24 mouse cellular contexts compared by ENCODE assay signal in the genomic region with DNA sequence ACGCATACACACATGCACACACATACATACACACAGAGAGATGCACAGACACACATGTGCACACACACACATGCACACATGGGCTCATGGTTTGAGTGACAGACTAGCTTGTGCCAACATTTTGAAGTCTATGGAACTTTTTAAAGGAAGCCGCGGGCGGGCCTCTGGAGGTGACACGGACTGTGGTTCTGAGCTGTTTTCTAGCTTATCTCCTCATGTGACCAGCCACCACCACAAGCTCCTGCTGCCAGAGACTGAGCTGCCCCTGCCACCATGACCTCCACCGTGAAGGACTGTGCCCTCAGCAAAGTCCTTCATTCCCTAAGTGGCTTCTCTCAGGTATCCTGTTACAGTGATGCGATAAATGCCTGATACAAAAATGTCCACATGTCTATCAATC.
A peak's percentile ranks its signal among the peaks of the same experiment; 100 is the strongest.
DNase-seq lines count a peak whose midpoint lies in the region; ATAC-seq and TF ChIP-seq lines count a peak whose summit lies in the region.
"Had no signal": no experiment of that assay in that cellular context is flagged by ENCODE, and none has a peak within 500 bp of the region (broad histone marks: within the 10 kb centered on the region; RNA-seq: fewer than 3 reads in every experiment).

No protein-coding gene starts in this region.

- H3K9ac ChIP-seq in heart, embryonic 12.5 days, result no peak overlapping the region
- H3K9ac ChIP-seq in CH12.LX (ENCODE audit: insufficient read depth, low read depth), result no peak overlapping the region
- no peak overlapping the region for H3K9ac ChIP-seq in heart, postnatal 0 days (replicated peaks; ENCODE audit: low read depth, low read length)
- H3K9ac ChIP-seq in forebrain, embryonic 11.5 days (ENCODE audit: low read length), result no peak overlapping the region
- H3K9ac ChIP-seq in stomach, postnatal 0 days (ENCODE audit: low read length), result no peak overlapping the region
- H3K9ac ChIP-seq: embryonic facial prominence, embryonic 13.5 days; forebrain, embryonic 13.5 days; heart, embryonic 13.5 days; hindbrain, embryonic 13.5 days had no signal

- no peaks in the 10 kb centered on the region for H3K79me2 ChIP-seq in CH12.LX (replicated peaks; ENCODE audit: control insufficient read depth, extremely low read depth, insufficient read depth, poor library complexity, severe bottlenecking)

- TF ChIP-seq EP300 in CH12.LX (IDR thresholded peaks at IDR 0.05; ENCODE audit: low read length), result no peak
- no peak for TF ChIP-seq EP300 in heart, postnatal 0 days (IDR thresholded peaks at IDR 0.05; ENCODE audit: low read depth)
- no peak for TF ChIP-seq EP300 in stomach, postnatal 0 days (optimal IDR thresholded peaks at IDR 0.05)

- no peak for TF ChIP-seq RAD21 in CH12.LX (IDR thresholded peaks at IDR 0.05; ENCODE audit: low read depth, low read length)

- no peak overlapping the region for H3K4me3 ChIP-seq in heart, embryonic 12.5 days
- peak overlapping the region in 1 of 3 experiments; percentile 50 for H3K4me3 ChIP-seq in CH12.LX (replicated peaks in 1 of 3; ENCODE audit: low read depth in 2 of 3, low read length in 2 of 3, poor library complexity in 1 of 3)
- H3K4me3 ChIP-seq in heart, postnatal 0 days (ENCODE audit: low read depth, low read length), result no peak overlapping the region
- H3K4me3 ChIP-seq in forebrain, embryonic 11.5 days (ENCODE audit: low read depth, low read length), result no peak overlapping the region
- H3K4me3 ChIP-seq in stomach, postnatal 0 days (ENCODE audit: low read depth, low read length), result no peak overlapping the region
- H3K4me3 ChIP-seq: embryonic facial prominence, embryonic 13.5 days; forebrain, embryonic 13.5 days; gastrocnemius, adult 2 months; heart, embryonic 13.5 days; hindbrain, embryonic 13.5 days had no signal

- peaks cover 15% of the 10 kb centered on the region; the same call in 1 of the 2 replicates for H3K4me1 ChIP-seq in heart, embryonic 12.5 days (replicated peaks)
- peaks cover 40 to 82% of the 10 kb centered on the region in 2 experiments for H3K4me1 ChIP-seq in CH12.LX (ENCODE audit: control insufficient read depth in 1 of 2, insufficient read depth in 2 of 2)
- H3K4me1 ChIP-seq in heart, postnatal 0 days (ENCODE audit: control insufficient read depth, insufficient read depth), result 0 out of 2 replicates have a peak, but pooled peaks cover 6% of the 10 kb centered on the region
- H3K4me1 ChIP-seq in forebrain, embryonic 11.5 days (replicated peaks; ENCODE audit: control insufficient read depth, insufficient read depth, low read length), result peaks cover 5% of the 10 kb centered on the region; the same call in 1 of the 2 replicates
- H3K4me1 ChIP-seq in stomach, postnatal 0 days (replicated peaks; ENCODE audit: control insufficient read depth, insufficient read depth), result no peaks in the 10 kb centered on the region

- 59% methylated on average over 7 of the region's 7 CpGs for WGBS in heart, embryonic 12.5 days
- 41% methylated on average over 7 of the region's 7 CpGs for WGBS in heart, postnatal 0 days
- WGBS in forebrain, embryonic 11.5 days, result 97% methylated on average over 7 of the region's 7 CpGs
- 78% methylated on average over 7 of the region's 7 CpGs for WGBS in stomach, postnatal 0 days

- TF ChIP-seq CTCF in CH12.LX (conservative IDR thresholded peaks at IDR 0.05 in 1 of 2, IDR thresholded peaks at IDR 0.05 in 1 of 2; ENCODE audit: low read depth in 2 of 2, low read length in 2 of 2), result no peak
- TF ChIP-seq CTCF in heart, postnatal 0 days (IDR thresholded peaks at IDR 0.05; ENCODE audit: low read depth), result no peak
- TF ChIP-seq CTCF in stomach, postnatal 0 days (IDR thresholded peaks at IDR 0.05; ENCODE audit: low read depth), result no peak

- TF ChIP-seq POLR2A in CH12.LX (IDR thresholded peaks at IDR 0.05; ENCODE audit: low read depth, low read length), result no peak

- H3K4me2 ChIP-seq in heart, embryonic 12.5 days, result no peak overlapping the region
- no peak overlapping the region for H3K4me2 ChIP-seq in CH12.LX (ENCODE audit: insufficient read depth, low read depth, poor library complexity, severe bottlenecking)
- no peak overlapping the region for H3K4me2 ChIP-seq in heart, postnatal 0 days (ENCODE audit: low read depth, low read length)
- H3K4me2 ChIP-seq in forebrain, embryonic 11.5 days (ENCODE audit: low read depth, low read length, severe bottlenecking), result no peak overlapping the region
- H3K4me2 ChIP-seq in stomach, postnatal 0 days (replicated peaks; ENCODE audit: low read depth), result no peak overlapping the region
- H3K4me2 ChIP-seq: embryonic facial prominence, embryonic 13.5 days; forebrain, embryonic 13.5 days; heart, embryonic 13.5 days; hindbrain, embryonic 13.5 days had no signal

- ATAC-seq in heart, embryonic 12.5 days (ENCODE audit: insufficient number of reproducible peaks, low FRiP score), result no peak
- ATAC-seq in heart, postnatal 0 days (ENCODE audit: insufficient read depth, low read depth), result peak; percentile 86
- no peak for ATAC-seq in forebrain, embryonic 11.5 days (replicated peaks; ENCODE audit: low FRiP score)
- no peak for ATAC-seq in stomach, postnatal 0 days (ENCODE audit: low FRiP score, low TSS enrichment)
- ATAC-seq: activated CD4-positive, CD25-positive, alpha-beta regulatory T cell, adult 4 months; CD4-positive, CD25-positive, alpha-beta regulatory T cell, adult 4 months; forebrain, embryonic 13.5 days; hindbrain, postnatal 0 days; Patski had no signal

- no peaks in the 10 kb centered on the region for H3K27me3 ChIP-seq in heart, embryonic 12.5 days (replicated peaks)
- no peaks in the 10 kb centered on the region for H3K27me3 ChIP-seq in CH12.LX (replicated peaks)
- H3K27me3 ChIP-seq in heart, postnatal 0 days (ENCODE audit: control insufficient read depth, insufficient read depth, low read length), result no peaks in the 10 kb centered on the region
- H3K27me3 ChIP-seq in forebrain, embryonic 11.5 days (ENCODE audit: control insufficient read depth, insufficient read depth, low read length), result no peaks in the 10 kb centered on the region
- H3K27me3 ChIP-seq in stomach, postnatal 0 days (ENCODE audit: control insufficient read depth, insufficient read depth, low read length), result no peaks in the 10 kb centered on the region
- H3K27me3 ChIP-seq: embryonic facial prominence, embryonic 13.5 days; forebrain, embryonic 13.5 days; heart, embryonic 13.5 days; hindbrain, embryonic 13.5 days; Patski had no signal

- dilution Hi-C loops in CH12.LX (cut with MboI; ENCODE audit: extremely low pct_ligation_motif_present, extremely low pct_unique_long_range_greater_than_20kb, low sequenced_read_pairs), result no loop called here

- H3K36me3 ChIP-seq in heart, embryonic 12.5 days, result no peaks in the 10 kb centered on the region
- peaks cover 0 to 4% of the 10 kb centered on the region in 2 experiments for H3K36me3 ChIP-seq in CH12.LX (replicated peaks in 1 of 2; ENCODE audit: control insufficient read depth in 1 of 2, insufficient read depth in 1 of 2, low read length in 1 of 2)
- no peaks in the 10 kb centered on the region for H3K36me3 ChIP-seq in heart, postnatal 0 days (replicated peaks; ENCODE audit: control insufficient read depth, insufficient read depth, low read length)
- H3K36me3 ChIP-seq in forebrain, embryonic 11.5 days (ENCODE audit: control insufficient read depth, insufficient read depth, low read length), result no peaks in the 10 kb centered on the region
- no peaks in the 10 kb centered on the region for H3K36me3 ChIP-seq in stomach, postnatal 0 days (ENCODE audit: control insufficient read depth, insufficient read depth, low read length)
- H3K36me3 ChIP-seq: embryonic facial prominence, embryonic 13.5 days; heart, embryonic 13.5 days; hindbrain, embryonic 13.5 days had no signal

- in situ Hi-C loops in CH12.LX (cut with MboI; ENCODE audit: low pct_ligation_motif_present, low pct_unique_long_range_greater_than_20kb, low sequenced_read_pairs), result loop anchor here (10.0 kb wide), 1 partner anchor 160 kb away; no protein-coding TSS in a partner anchor

- DNase-seq in heart, adult 8-10 months (ENCODE audit: low spot score), result peak; percentile 51
- DNase-seq in 416B (ENCODE audit: low read depth) (peak; percentile 52), CH12.LX (ENCODE audit: extremely low read depth) (no peak)
- peak; percentile 69 for DNase-seq in heart, postnatal 0 days (ENCODE audit: low spot score)
- DNase-seq in forebrain, embryonic 11.5 days (ENCODE audit: low spot score), result no peak
- no peak for DNase-seq in kidney, postnatal 10 days
- no peak for DNase-seq in stomach, postnatal 0 days (ENCODE audit: low spot score)
- DNase-seq: adrenal gland, postnatal 14 days; B cell, adult 2 months; cerebellum, adult 11-12 months; cerebellum, adult 9-10 months; cerebellum, postnatal 25 days; gastrocnemius, adult 2 months; gastrocnemius, postnatal 25 days; kidney, adult 11 months had no signal

- H3K9me3 ChIP-seq in heart, embryonic 12.5 days (replicated peaks), result no peaks in the 10 kb centered on the region; the same call in 1 of the 2 replicates
- peaks cover 2% of the 10 kb centered on the region for H3K9me3 ChIP-seq in CH12.LX (replicated peaks; ENCODE audit: low read length)
- no peaks in the 10 kb centered on the region for H3K9me3 ChIP-seq in heart, postnatal 0 days (replicated peaks; ENCODE audit: control insufficient read depth, low read length)
- H3K9me3 ChIP-seq in forebrain, embryonic 11.5 days (ENCODE audit: control insufficient read depth, low read length), result no peaks in the 10 kb centered on the region
- no peaks in the 10 kb centered on the region for H3K9me3 ChIP-seq in stomach, postnatal 0 days (ENCODE audit: control insufficient read depth, low read length)
- H3K9me3 ChIP-seq: embryonic facial prominence, embryonic 13.5 days; forebrain, embryonic 13.5 days; heart, embryonic 13.5 days; hindbrain, embryonic 13.5 days had no signal

- no peak overlapping the region for H3K27ac ChIP-seq in heart, embryonic 12.5 days (ENCODE audit: poor library complexity, severe bottlenecking)
- H3K27ac ChIP-seq in CH12.LX (ENCODE audit: insufficient read depth, low read depth), result peak overlapping the region; percentile 100
- H3K27ac ChIP-seq in heart, postnatal 0 days (ENCODE audit: low read depth), result no peak overlapping the region
- H3K27ac ChIP-seq in forebrain, embryonic 11.5 days (ENCODE audit: low read depth, low read length), result no peak overlapping the region
- H3K27ac ChIP-seq in stomach, postnatal 0 days (replicated peaks), result no peak overlapping the region
- H3K27ac ChIP-seq: embryonic facial prominence, embryonic 13.5 days; forebrain, embryonic 13.5 days; gastrocnemius, adult 2 months; heart, embryonic 13.5 days; hindbrain, embryonic 13.5 days; hindbrain, postnatal 0 days had no signal

TF ChIP-seq in CH12.LX, 34 proteins besides CTCF, POLR2A, EP300 and RAD21 (continues in another document):
- no peak for TF ChIP-seq JUND (conservative IDR thresholded peaks at IDR 0.05; ENCODE audit: low read depth, low read length)
- TF ChIP-seq USF2 (conservative IDR thresholded peaks at IDR 0.05; ENCODE audit: low read depth, low read length), result no peak
- TF ChIP-seq ETS1 (conservative IDR thresholded peaks at IDR 0.05; ENCODE audit: low read depth, low read length), result 0 out of 2 replicates have a peak, but pooled peaks have one; percentile 18
- TF ChIP-seq NELFE (IDR thresholded peaks at IDR 0.05; ENCODE audit: low read depth, low read length), result 0 out of 2 replicates have a peak, but pooled peaks have one; percentile 6
- peak; percentile 51; the same call in 1 of the 2 replicates for TF ChIP-seq BHLHE40 (IDR thresholded peaks at IDR 0.05; ENCODE audit: low read depth, low read length)
- no peak for TF ChIP-seq ELF1 (IDR thresholded peaks at IDR 0.05; ENCODE audit: low read depth, low read length)

Comparison
In these comparisons a context has a peak if more than half of its experiments do, and no peak if none do; other contexts are left out.
1. DNase-seq: peak in heart, adult 8-10 months (single experiment), 416B (single experiment) and heart, postnatal 0 days (single experiment); none in CH12.LX (single experiment), forebrain, embryonic 11.5 days (single experiment), kidney, postnatal 10 days (single experiment) and stomach, postnatal 0 days (single experiment).